Mouse (Mus musculus): ENCODE measurements at regions not wholly inside any gene's neighbourhood (a gene's known extent, or its start where the extent isn't known, plus 50 kb on each side); places are given as distances from the start of the nearest gene placed in this dataset.
A peak's percentile ranks its signal among the peaks of the same experiment; 100 is the strongest.

GRCm38 (mm10) chr7:72866966-72867754 is 508.1 kb upstream of the Rgma start:
- Histone ChIP-seq H3K9me3 (ENCODE audit: control insufficient read depth, low read length) (no peaks in the 10 kb centered on the region), H3K4me1 (ENCODE audit: control insufficient read depth in 2 of 2, insufficient read depth in 2 of 2, low read length in 2 of 2) (peaks cover 2 to 6% of the 10 kb centered on the region in 2 experiments; a peak in 2 of 4 replicates), H3K27ac (replicated peaks in 1 of 2; ENCODE audit: control insufficient read depth in 1 of 2, insufficient read depth in 1 of 2, low read depth in 2 of 2, low read length in 2 of 2) (no peak overlapping the region), H3K9ac (ENCODE audit: low read length) (no peak overlapping the region), H3K27me3 (ENCODE audit: control insufficient read depth, insufficient read depth, low read length) (no peaks in the 10 kb centered on the region), H3K4me3 (ENCODE audit: control insufficient read depth in 1 of 2, insufficient read depth in 1 of 2, low read depth in 1 of 2, low read length in 2 of 2) (no peak overlapping the region), H3K36me3 (ENCODE audit: control insufficient read depth, insufficient read depth, low read length) (no peaks in the 10 kb centered on the region), H3K4me2 (ENCODE audit: low read length) (no peak overlapping the region)
- no peak for ATAC-seq (ENCODE audit: insufficient number of reproducible peaks, insufficient read depth, low FRiP score, low read depth)
- 78% methylated on average over 6 of the region's 6 CpGs for WGBS

DNA sequence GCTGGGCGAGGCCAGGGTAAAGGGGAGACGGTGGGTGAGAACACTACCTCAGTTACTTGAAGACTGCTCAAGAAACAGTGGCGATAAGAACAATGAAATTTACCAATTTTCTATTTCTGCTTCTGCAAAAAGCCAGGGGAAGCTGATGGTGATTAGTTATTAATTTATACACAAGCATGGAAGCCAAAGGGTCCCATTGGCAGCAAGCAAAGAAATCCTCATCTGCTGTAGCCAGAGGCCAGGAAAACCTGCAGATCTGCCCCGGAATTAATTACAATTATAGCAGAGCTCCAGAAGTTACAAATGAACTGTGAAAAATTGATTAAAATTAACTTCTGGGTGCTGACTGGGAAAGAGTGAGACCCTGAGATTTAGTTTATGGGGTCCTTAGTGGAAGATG is 506.2 kb upstream of the Rgma start:
- 80% methylated on average over 4 of the region's 4 CpGs for WGBS
- H3K4me1 ChIP-seq (ENCODE audit: control insufficient read depth in 2 of 2, insufficient read depth in 2 of 2, low read length in 2 of 2) = peaks cover 2 to 6% of the 10 kb centered on the region in 2 experiments; a peak in 2 of 4 replicates
- ATAC-seq (ENCODE audit: insufficient number of reproducible peaks, insufficient read depth, low FRiP score, low read depth) = no peak
- H3K9me3 ChIP-seq (ENCODE audit: control insufficient read depth, low read length) = no peaks in the 10 kb centered on the region
- H3K27me3 ChIP-seq (ENCODE audit: control insufficient read depth, insufficient read depth, low read length) = no peaks in the 10 kb centered on the region
- no peak overlapping the region for H3K27ac ChIP-seq (replicated peaks in 1 of 2; ENCODE audit: control insufficient read depth in 1 of 2, insufficient read depth in 1 of 2, low read depth in 2 of 2, low read length in 2 of 2)
- no peak overlapping the region for H3K4me3 ChIP-seq (ENCODE audit: control insufficient read depth in 1 of 2, insufficient read depth in 1 of 2, low read depth in 1 of 2, low read length in 2 of 2)
- H3K4me2 ChIP-seq (ENCODE audit: low read length) = no peak overlapping the region
- no peak overlapping the region for H3K9ac ChIP-seq (ENCODE audit: low read length)
- H3K36me3 ChIP-seq (ENCODE audit: control insufficient read depth, insufficient read depth, low read length) = no peaks in the 10 kb centered on the region

DNA sequence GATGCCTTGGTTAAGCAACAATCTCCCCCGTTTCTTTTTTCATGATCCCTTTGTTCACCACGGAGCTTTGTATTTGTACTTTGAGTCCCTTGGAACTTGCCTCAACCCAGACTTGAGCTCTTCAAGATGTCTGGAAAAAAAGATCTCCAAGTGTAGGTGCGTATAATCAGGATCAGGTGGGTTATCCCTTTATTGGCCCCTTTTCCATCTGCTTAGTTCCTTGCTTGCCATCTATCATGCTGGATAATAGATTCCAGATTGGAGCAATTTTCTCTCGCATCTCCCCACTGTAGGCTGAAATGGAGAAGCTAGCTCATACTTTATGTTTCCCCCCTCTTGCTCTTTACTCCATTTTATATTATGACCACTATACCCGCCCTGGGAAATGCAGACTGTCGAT is 474.5 kb upstream of the Rgma start:
- WGBS = 65% methylated on average over 6 of the region's 6 CpGs
- no peak overlapping the region for H3K4me2 ChIP-seq (ENCODE audit: low read length)
- no peak overlapping the region for H3K9ac ChIP-seq (ENCODE audit: low read length)
- H3K9me3 ChIP-seq (ENCODE audit: control insufficient read depth, low read length) = no peaks in the 10 kb centered on the region
- H3K4me1 ChIP-seq (ENCODE audit: control insufficient read depth in 2 of 2, insufficient read depth in 2 of 2, low read length in 2 of 2) = no peaks in the 10 kb centered on the region
- H3K27ac ChIP-seq (replicated peaks in 1 of 2; ENCODE audit: control insufficient read depth in 1 of 2, insufficient read depth in 1 of 2, low read depth in 2 of 2, low read length in 2 of 2) = no peak overlapping the region
- ATAC-seq (ENCODE audit: insufficient number of reproducible peaks, insufficient read depth, low FRiP score, low read depth) = no peak
- H3K27me3 ChIP-seq (ENCODE audit: control insufficient read depth, insufficient read depth, low read length) = no peaks in the 10 kb centered on the region
- no peak overlapping the region for H3K4me3 ChIP-seq (ENCODE audit: control insufficient read depth in 1 of 2, insufficient read depth in 1 of 2, low read depth in 1 of 2, low read length in 2 of 2)
- no peaks in the 10 kb centered on the region for H3K36me3 ChIP-seq (ENCODE audit: control insufficient read depth, insufficient read depth, low read length)

- H3K27ac ChIP-seq (replicated peaks in 1 of 2; ENCODE audit: control insufficient read depth in 1 of 2, insufficient read depth in 1 of 2, low read depth in 2 of 2, low read length in 2 of 2) = no peak overlapping the region
- H3K27me3 ChIP-seq (ENCODE audit: control insufficient read depth, insufficient read depth, low read length) = 0 out of 2 replicates have a peak, but pooled peaks cover under 1% of the 10 kb centered on the region
- no peaks in the 10 kb centered on the region for H3K4me1 ChIP-seq (ENCODE audit: control insufficient read depth in 2 of 2, insufficient read depth in 2 of 2, low read length in 2 of 2)
- H3K9ac ChIP-seq (ENCODE audit: low read length) = no peak overlapping the region
- no peak for ATAC-seq (ENCODE audit: insufficient number of reproducible peaks, insufficient read depth, low FRiP score, low read depth)
- H3K9me3 ChIP-seq (ENCODE audit: control insufficient read depth, low read length) = no peaks in the 10 kb centered on the region
- no peak overlapping the region for H3K4me2 ChIP-seq (ENCODE audit: low read length)
- WGBS = 62% methylated on average over 2 of the region's 2 CpGs
- H3K36me3 ChIP-seq (ENCODE audit: control insufficient read depth, insufficient read depth, low read length) = no peaks in the 10 kb centered on the region
- H3K4me3 ChIP-seq (ENCODE audit: control insufficient read depth in 1 of 2, insufficient read depth in 1 of 2, low read depth in 1 of 2, low read length in 2 of 2) = no peak overlapping the region
Observed at GRCm38 (mm10) chr7:72905891-72906290, 469.4 kb upstream of the Rgma start.

- Histone ChIP-seq H3K36me3 (ENCODE audit: control insufficient read depth, insufficient read depth, low read length) (no peaks in the 10 kb centered on the region), H3K27ac (replicated peaks in 1 of 2; ENCODE audit: control insufficient read depth in 1 of 2, insufficient read depth in 1 of 2, low read depth in 2 of 2, low read length in 2 of 2) (no peak overlapping the region), H3K9me3 (ENCODE audit: control insufficient read depth, low read length) (no peaks in the 10 kb centered on the region), H3K4me3 (ENCODE audit: control insufficient read depth in 1 of 2, insufficient read depth in 1 of 2, low read depth in 1 of 2, low read length in 2 of 2) (no peak overlapping the region), H3K27me3 (ENCODE audit: control insufficient read depth, insufficient read depth, low read length) (0 out of 2 replicates have a peak, but pooled peaks cover 3% of the 10 kb centered on the region), H3K9ac (ENCODE audit: low read length) (no peak overlapping the region), H3K4me2 (ENCODE audit: low read length) (no peak overlapping the region), H3K4me1 (ENCODE audit: control insufficient read depth in 2 of 2, insufficient read depth in 2 of 2, low read length in 2 of 2) (no peaks in the 10 kb centered on the region)
- WGBS = 74% methylated on average over 4 of the region's 4 CpGs
- no peak for ATAC-seq (ENCODE audit: insufficient number of reproducible peaks, insufficient read depth, low FRiP score, low read depth)
Observed at GRCm38 (mm10) chr7:72906536-72906935, 468.8 kb upstream of the Rgma start.

- WGBS = 74% methylated on average over 20 of the region's 20 CpGs
Observed at GRCm38 (mm10) chr7:72926772-72927380, 448.4 kb upstream of the Rgma start.

DNA sequence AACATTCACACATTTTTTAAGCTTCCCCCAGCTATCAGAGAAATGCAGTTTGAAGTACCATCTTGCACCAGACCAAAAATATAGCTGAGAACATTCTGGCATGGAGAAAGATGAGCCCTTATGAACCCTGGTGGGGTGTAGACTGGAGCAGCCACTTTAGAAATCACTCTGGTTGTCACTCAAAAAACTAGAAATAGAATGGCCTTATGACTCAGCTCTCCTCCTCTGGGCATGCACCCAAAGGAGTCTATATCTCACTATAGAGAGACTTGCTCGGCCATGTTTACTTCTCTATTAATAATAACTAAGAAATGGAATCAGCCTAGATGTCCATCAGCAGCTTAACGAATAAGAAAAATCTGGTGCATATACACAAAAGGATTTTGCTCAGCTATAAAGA is 436.5 kb upstream of the Rgma start:
- Histone ChIP-seq H3K4me2 (ENCODE audit: low read length) (no peak overlapping the region), H3K9ac (ENCODE audit: low read length) (no peak overlapping the region), H3K4me1 (ENCODE audit: control insufficient read depth in 2 of 2, insufficient read depth in 2 of 2, low read length in 2 of 2) (peaks cover 0 to 3% of the 10 kb centered on the region in 2 experiments; a peak in 1 of 4 replicates), H3K27ac (replicated peaks in 1 of 2; ENCODE audit: control insufficient read depth in 1 of 2, insufficient read depth in 1 of 2, low read depth in 2 of 2, low read length in 2 of 2) (peak overlapping the region; percentile 27 to 51; a peak in 2 of 4 replicates), H3K27me3 (ENCODE audit: control insufficient read depth, insufficient read depth, low read length) (no peaks in the 10 kb centered on the region), H3K4me3 (ENCODE audit: control insufficient read depth in 1 of 2, insufficient read depth in 1 of 2, low read depth in 1 of 2, low read length in 2 of 2) (no peak overlapping the region), H3K9me3 (ENCODE audit: control insufficient read depth, low read length) (no peaks in the 10 kb centered on the region), H3K36me3 (ENCODE audit: control insufficient read depth, insufficient read depth, low read length) (no peaks in the 10 kb centered on the region)
- 35% methylated on average over 2 of the region's 2 CpGs for WGBS
- peak; percentile 71; the same call in 1 of the 2 replicates for ATAC-seq (ENCODE audit: insufficient number of reproducible peaks, insufficient read depth, low FRiP score, low read depth)

More at GRCm38 (mm10) chr7:72926772-72927380, 448.4 kb upstream of the Rgma start:
- Histone ChIP-seq H3K4me2 (ENCODE audit: low read length) (no peak overlapping the region), H3K4me3 (ENCODE audit: control insufficient read depth in 1 of 2, insufficient read depth in 1 of 2, low read depth in 1 of 2, low read length in 2 of 2) (no peak overlapping the region), H3K27ac (replicated peaks in 1 of 2; ENCODE audit: control insufficient read depth in 1 of 2, insufficient read depth in 1 of 2, low read depth in 2 of 2, low read length in 2 of 2) (no peak overlapping the region), H3K9ac (ENCODE audit: low read length) (no peak overlapping the region), H3K36me3 (ENCODE audit: control insufficient read depth, insufficient read depth, low read length) (no peaks in the 10 kb centered on the region), H3K4me1 (ENCODE audit: control insufficient read depth in 2 of 2, insufficient read depth in 2 of 2, low read length in 2 of 2) (no peaks in the 10 kb centered on the region), H3K27me3 (ENCODE audit: control insufficient read depth, insufficient read depth, low read length) (no peaks in the 10 kb centered on the region), H3K9me3 (ENCODE audit: control insufficient read depth, low read length) (no peaks in the 10 kb centered on the region)
- no peak for ATAC-seq (ENCODE audit: insufficient number of reproducible peaks, insufficient read depth, low FRiP score, low read depth)

All from heart, embryonic 14.5 days (tissue).